ENCODE assay signal across 20 mouse cellular contexts in genomic region chr14:60061023-60061422, GRCm38 (mm10).
"Had no signal": no experiment of that assay in that cellular context is flagged by ENCODE, and none has a peak within 500 bp of the region (broad histone marks: within the 10 kb centered on the region; RNA-seq: fewer than 3 reads in every experiment).

No protein-coding gene starts in this region.

- H3K27ac ChIP-seq: liver, embryonic 14.5 days; lung, embryonic 15.5 days; midbrain, embryonic 10.5 days; midbrain, embryonic 12.5 days; neural tube, embryonic 13.5 days; neural tube, embryonic 15.5 days had no signal

- H3K27me3 ChIP-seq: lung, embryonic 15.5 days; midbrain, embryonic 12.5 days; neural tube, embryonic 13.5 days; neural tube, embryonic 15.5 days had no signal

- H3K4me3 ChIP-seq: lung, embryonic 15.5 days; midbrain, embryonic 10.5 days; midbrain, embryonic 12.5 days; myocyte; neural tube, embryonic 13.5 days; neural tube, embryonic 15.5 days had no signal

- ATAC-seq: lung, postnatal 0 days; midbrain, embryonic 16.5 days had no signal

- H3K4me2 ChIP-seq: lung, embryonic 15.5 days; midbrain, embryonic 12.5 days; neural tube, embryonic 13.5 days; neural tube, embryonic 15.5 days had no signal

- H3K4me1 ChIP-seq: lung, embryonic 15.5 days; midbrain, embryonic 10.5 days; midbrain, embryonic 12.5 days; neural tube, embryonic 13.5 days; neural tube, embryonic 15.5 days had no signal

- H3K9ac ChIP-seq: liver, embryonic 14.5 days; lung, embryonic 15.5 days; midbrain, embryonic 12.5 days; neural tube, embryonic 13.5 days; neural tube, embryonic 15.5 days had no signal

- H3K9me3 ChIP-seq: lung, embryonic 15.5 days; midbrain, embryonic 10.5 days; midbrain, embryonic 12.5 days; neural tube, embryonic 13.5 days; neural tube, embryonic 15.5 days had no signal

- H3K36me3 ChIP-seq: lung, embryonic 15.5 days; midbrain, embryonic 10.5 days; midbrain, embryonic 12.5 days; neural tube, embryonic 13.5 days; neural tube, embryonic 15.5 days had no signal

- DNase-seq: lung, adult 2 months; lung, postnatal 4 days; midbrain, embryonic 14.5 days; retina, postnatal 1 day; right cerebral cortex, adult 18-20 months; right cerebral cortex, postnatal 25 days; right cerebral cortex, postnatal 4 days; spleen, adult 18-20 months; thymus, adult 2 months; thymus, postnatal 25 days; thymus, postnatal 4 days had no signal
